Mouse (Mus musculus): Measurements from ENCODE around the gene Oma1. TPM values are rescaled to one million over a fixed set of nuclear protein-coding genes. Genes with fewer than 3 reads are reported as not detected.

The Oma1 gene
- polyA plus RNA-seq, 1 experiment from 2014 or later, result 15.1 TPM

GRCm38 (mm10) chr4:103410217-103410799, 96.7 kb downstream of the Oma1 start:
- Histone ChIP-seq H3K27me3 (ENCODE audit: control insufficient read depth, insufficient read depth, low read length) (no peaks in the 10 kb centered on the region), H3K27ac (ENCODE audit: low read depth, low read length) (no peak overlapping the region), H3K9ac (ENCODE audit: low read length) (no peak overlapping the region), H3K36me3 (ENCODE audit: control insufficient read depth, insufficient read depth, low read length) (no peaks in the 10 kb centered on the region), H3K9me3 (ENCODE audit: control insufficient read depth, low read length) (no peaks in the 10 kb centered on the region), H3K4me3 (ENCODE audit: low read depth, low read length) (no peak overlapping the region), H3K4me1 (ENCODE audit: control insufficient read depth, insufficient read depth, low read length) (no peaks in the 10 kb centered on the region), H3K4me2 (no peak overlapping the region)
- 12% methylated on average over 4 of the region's 4 CpGs for WGBS
- peak; percentile 39 for DNase-seq (ENCODE audit: low spot score, missing footprints)
- no peak for ATAC-seq (ENCODE audit: low FRiP score)

Other genes starting within 250 kb of the Oma1 start
- 31.8 and 37.7 TPM in 2 replicates for gene Mier1, start 199.4 kb upstream of the Oma1 start, polyA plus RNA-seq (2014; fragmentation: Nextera tagmentation; extraction: Ambion mirVana)
- 5.5 and 6.8 TPM in 2 replicates for gene Wdr78, start 199.3 kb upstream of the Oma1 start, polyA plus RNA-seq (2014; fragmentation: Nextera tagmentation; extraction: Ambion mirVana)
- gene Slc35d1, start 98.6 kb upstream of the Oma1 start, polyA plus RNA-seq (2014; fragmentation: Nextera tagmentation; extraction: Ambion mirVana), result 8.6 and 9.8 TPM in 2 replicates
- gene 4921539E11Rik, start 22.9 kb upstream of the Oma1 start, polyA plus RNA-seq (2014; fragmentation: Nextera tagmentation; extraction: Ambion mirVana), result not detected in 2 replicates